Mouse (Mus musculus): ENCODE measurements around the gene Sf3b5. TPM values are rescaled to one million over a fixed set of nuclear protein-coding genes. Genes with fewer than 3 reads are reported as not detected.
A peak's percentile ranks its signal among the peaks of the same experiment; 100 is the strongest.

Gene Sf3b5
- total RNA-seq (2022) = 1 to 10 TPM; 4.7 to 5.8 (median 5.2) TPM

GRCm38 (mm10) chr10:13005043-13005442 lies at the start of gene Sf3b5:
TSS of gene Sf3b5 (plus strand) at chr10:13005343.
- no peak for DNase-seq (ENCODE audit: low spot score in 2 of 2)

- DNase-seq (ENCODE audit: low spot score in 2 of 2) = no peak
Measured at GRCm38 (mm10) chr10:12955831-12956230, 49.3 kb upstream of the Sf3b5 start.

DNA sequence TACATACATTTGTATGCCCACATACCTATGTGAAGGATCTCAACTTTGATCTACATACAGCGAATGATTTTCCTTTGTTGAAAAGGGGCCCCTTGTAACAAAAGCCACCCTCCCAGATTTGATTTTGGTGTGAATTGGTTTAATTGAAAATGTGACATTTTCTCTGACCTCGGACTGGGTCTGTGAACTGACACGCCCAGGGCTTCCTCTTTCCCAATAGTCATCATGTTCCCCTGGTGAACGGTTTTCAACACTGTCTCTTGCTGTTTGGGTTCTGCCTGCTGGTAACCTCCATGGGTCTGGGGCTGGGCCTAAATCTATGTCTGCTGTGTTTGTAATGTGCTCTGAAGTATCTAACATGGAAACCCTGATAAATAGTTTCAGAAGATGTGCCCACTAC lies 47.9 kb upstream of the Sf3b5 start:
- no peak for DNase-seq (ENCODE audit: low spot score in 2 of 2)

- no peak for DNase-seq (ENCODE audit: low spot score in 2 of 2)
Measured at GRCm38 (mm10) chr10:12961546-12961945, 43.6 kb upstream of the Sf3b5 start.

DNA sequence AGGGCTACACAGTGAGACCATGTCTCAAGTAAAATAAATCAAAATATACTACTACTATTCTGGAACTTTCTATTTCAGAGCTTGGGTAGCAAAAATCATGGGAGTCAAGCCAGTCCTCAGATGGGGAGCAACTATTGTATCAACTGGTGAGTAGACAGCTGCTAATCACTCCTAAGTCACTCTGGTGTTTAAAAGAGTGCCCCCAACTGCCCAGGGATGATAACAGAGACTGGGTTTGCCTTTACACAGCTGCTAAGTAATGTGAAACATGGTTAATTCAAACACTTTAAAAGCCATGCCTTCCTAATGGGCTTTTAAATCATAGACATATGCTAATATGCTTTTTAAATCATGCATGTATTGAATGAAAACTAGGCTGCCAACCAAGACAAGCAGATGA lies 42.9 kb upstream of the Sf3b5 start:
- no peak for DNase-seq (ENCODE audit: low spot score in 2 of 2)

DNA sequence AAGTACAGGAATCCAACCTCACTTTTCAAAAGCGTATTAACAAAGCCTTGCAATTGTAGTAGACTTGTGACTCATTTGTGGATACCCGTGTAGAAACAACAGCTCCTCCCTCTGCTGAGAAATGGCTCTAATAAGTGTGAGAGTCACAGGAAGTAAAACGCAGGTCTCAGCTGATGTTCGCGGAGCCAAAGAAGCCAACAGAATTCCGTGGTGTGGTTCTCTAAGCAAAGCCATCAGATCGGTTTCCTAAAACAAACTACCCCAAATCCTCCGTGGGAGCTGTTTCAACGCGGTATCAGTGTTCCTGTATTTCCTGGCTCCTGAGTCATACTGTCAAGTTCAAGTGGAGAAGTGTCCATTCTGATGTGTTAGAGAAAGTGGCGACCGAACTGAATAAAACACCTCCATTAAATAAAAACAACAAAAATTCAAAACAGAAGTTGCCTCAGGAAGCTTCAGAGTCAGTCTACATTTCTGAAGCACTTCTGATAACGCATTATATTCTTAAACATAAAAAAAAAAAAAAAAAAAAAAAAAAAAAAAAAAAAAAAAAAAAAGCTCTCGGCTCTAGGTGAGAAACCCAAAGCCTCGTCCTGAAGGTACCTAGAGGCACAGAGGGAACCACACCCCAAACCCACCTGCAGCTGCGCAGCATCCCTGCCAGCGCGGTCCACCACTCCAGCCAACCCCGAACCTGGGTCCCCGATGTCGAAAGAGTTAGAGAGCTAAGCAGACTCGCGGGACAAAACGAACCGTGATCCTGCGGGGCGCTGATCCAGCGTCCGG lies 41.6 kb upstream of the Sf3b5 start:
- DNase-seq (ENCODE audit: low spot score in 2 of 2) = no peak

DNA sequence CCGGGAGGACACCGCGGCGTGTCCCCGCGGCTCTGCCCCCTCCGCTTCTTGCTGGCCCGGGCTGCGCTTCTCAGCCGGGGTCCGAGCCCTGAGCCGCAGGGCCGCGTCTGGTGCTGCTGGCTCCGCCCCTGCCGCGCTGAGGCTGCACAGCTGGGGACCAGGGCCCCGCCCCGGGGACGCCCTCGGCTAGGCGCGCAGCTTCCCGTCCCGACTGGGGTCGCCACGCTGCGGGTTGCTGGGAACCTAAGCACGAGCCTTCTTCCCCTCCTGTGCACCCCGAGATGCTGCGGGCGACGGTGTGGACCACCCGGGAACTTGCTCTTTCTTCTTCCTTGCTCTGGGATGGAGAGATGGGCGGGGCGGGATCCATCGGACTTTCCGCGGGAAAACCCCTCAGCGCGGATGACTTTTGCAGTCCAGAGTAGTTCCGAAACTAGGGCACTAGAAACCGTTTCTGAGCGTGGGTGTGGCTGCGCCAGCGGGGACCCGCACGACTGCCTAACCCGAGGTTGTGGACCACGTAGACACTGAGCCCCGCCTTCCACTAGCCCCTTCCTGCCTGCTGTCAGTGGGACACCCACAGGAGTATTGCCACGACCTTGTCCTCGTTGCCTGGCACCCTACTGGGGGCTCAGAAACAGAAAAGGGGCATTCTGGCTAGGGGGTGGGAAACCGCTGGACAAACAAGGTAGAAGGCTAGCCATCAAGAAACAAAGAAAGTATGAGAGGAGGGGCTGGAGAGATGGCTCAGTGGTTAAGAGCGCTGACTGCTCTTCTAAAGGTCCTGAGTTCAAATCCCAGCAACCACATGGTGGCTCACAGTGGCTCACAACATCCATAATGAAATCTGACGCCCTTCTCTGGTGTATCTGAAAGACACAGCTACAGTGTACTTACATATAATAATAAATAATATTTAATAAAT lies 40.7 kb upstream of the Sf3b5 start, which contains the start of gene Stx11:
Gene Stx11, minus strand, starts transcription at position 148 of the 925 bp plus-strand sequence.
- peak in 1 of 2 experiments; percentile 40 for DNase-seq (ENCODE audit: low spot score in 2 of 2)

DNA sequence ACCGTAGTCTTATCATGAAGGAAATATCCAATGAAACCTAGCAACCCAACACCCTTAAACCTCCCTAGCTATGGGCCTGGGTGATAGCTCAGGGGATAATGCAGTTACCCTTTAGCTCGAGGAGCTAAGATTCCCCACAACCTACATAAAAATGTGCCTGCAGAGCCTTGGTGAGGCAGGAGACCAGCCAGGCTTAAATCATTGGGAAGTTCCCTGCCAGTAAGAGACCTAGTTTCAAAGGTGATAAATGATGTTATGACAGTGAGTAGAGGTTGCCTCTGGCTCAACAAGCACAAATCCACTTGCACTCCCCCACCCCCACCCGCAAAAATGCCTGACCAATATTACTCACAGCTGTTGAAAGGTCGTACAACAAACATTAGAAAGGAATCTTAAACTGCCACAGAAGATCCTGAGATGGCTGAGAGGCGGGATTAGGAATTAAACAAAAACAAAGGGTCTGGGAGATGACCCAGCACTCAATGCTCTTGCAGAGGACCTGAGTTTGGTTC lies 39.4 kb upstream of the Sf3b5 start:
- no peak for DNase-seq (ENCODE audit: low spot score in 2 of 2)

GRCm38 (mm10) chr10:12974572-12974971 lies 30.6 kb upstream of the Sf3b5 start:
- no peak for DNase-seq (ENCODE audit: low spot score in 2 of 2)

- DNase-seq (ENCODE audit: low spot score in 2 of 2) = no peak
Measured at GRCm38 (mm10) chr10:12975461-12975860, 29.7 kb upstream of the Sf3b5 start.

GRCm38 (mm10) chr10:12975957-12976356 lies 29.2 kb upstream of the Sf3b5 start:
- no peak for DNase-seq (ENCODE audit: low spot score in 2 of 2)

GRCm38 (mm10) chr10:12976552-12976951 lies 28.6 kb upstream of the Sf3b5 start:
- no peak for DNase-seq (ENCODE audit: low spot score in 2 of 2)

GRCm38 (mm10) chr10:12977787-12978212 lies 27.3 kb upstream of the Sf3b5 start:
- DNase-seq (ENCODE audit: low spot score in 2 of 2) = no peak

- DNase-seq (ENCODE audit: low spot score in 2 of 2) = no peak
Measured at GRCm38 (mm10) chr10:12981071-12981470, 24.1 kb upstream of the Sf3b5 start.

- DNase-seq (ENCODE audit: low spot score in 2 of 2) = no peak
Measured at GRCm38 (mm10) chr10:12983516-12983915, 21.6 kb upstream of the Sf3b5 start.

DNA sequence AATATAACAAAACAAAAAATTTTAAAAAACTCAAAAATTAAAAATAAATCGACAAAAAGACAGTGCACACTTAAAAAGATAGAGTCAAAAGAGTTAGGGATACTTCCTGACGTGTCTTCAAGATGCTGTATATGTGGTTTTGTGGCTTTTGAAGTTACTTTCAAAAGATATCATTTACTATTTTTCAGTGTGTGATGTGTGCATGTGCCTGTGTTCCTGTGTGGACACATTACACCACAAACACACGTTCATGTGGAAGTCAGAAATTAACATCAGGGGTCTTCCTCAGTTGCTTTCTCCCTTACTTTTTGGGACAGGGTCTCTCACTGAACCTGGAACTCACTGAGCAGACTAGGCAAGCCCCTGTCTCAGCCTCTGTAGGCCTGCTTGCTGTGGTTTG lies 20.1 kb upstream of the Sf3b5 start:
- DNase-seq (ENCODE audit: low spot score in 2 of 2) = no peak

DNA sequence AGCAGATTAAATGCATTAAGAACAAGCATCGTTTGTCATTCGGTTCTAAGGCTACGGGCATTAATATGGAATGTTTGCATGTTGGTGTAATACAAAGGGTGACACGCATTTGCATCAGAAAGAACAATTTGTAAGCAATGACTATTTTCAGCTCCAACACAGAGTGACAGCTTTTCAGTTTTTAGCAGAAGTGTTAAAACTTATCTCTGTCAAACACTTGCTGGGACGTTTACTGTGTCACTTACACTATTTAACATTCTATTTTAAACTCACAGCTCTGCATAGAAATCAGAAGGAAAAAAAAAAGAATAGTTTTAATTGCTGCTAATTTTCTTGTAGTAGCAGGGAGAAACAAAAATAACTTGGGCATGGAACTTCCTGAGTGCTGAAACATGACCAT lies 18.7 kb upstream of the Sf3b5 start:
- no peak for DNase-seq (ENCODE audit: low spot score in 2 of 2)

DNA sequence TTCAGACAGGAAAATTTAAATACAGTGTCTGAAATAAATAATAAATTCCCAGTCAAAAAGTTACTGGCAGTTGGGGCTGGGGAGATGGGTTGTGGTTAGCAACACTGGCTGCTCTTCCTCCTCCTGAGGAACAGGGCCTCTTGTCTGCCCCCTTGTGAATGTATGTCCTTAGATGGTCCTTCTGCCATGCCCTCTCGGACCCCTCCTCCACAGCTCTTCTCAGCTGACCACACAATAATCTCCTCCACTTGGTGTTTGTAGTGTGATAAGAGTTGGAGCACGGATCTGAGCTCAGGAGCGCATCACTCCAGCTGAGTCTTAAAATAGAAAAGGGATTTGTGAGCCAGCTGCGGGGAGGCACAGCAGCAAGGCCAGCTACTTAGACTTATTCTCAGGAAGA lies 18.2 kb upstream of the Sf3b5 start:
- DNase-seq (ENCODE audit: low spot score in 2 of 2) = no peak

DNA sequence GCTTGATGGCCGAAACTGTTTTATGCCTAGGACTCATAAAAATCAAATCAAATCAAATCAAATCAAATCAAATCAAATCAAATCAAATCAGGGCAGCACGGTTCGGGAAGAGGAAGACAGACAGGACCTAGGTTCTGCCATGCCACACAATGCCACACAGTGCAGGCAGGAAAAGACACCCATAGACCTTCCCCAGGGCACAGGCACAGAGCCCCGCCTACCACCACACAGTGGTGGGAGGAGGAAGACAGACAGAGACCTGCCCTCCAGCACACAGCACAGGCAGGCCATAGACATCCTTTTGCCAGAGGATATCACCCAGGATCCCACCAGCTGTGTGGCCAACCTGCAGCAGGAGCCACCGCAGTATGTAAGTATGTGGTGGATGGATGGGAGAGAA lies 13.2 kb upstream of the Sf3b5 start:
- DNase-seq (ENCODE audit: low spot score in 2 of 2) = no peak

DNA sequence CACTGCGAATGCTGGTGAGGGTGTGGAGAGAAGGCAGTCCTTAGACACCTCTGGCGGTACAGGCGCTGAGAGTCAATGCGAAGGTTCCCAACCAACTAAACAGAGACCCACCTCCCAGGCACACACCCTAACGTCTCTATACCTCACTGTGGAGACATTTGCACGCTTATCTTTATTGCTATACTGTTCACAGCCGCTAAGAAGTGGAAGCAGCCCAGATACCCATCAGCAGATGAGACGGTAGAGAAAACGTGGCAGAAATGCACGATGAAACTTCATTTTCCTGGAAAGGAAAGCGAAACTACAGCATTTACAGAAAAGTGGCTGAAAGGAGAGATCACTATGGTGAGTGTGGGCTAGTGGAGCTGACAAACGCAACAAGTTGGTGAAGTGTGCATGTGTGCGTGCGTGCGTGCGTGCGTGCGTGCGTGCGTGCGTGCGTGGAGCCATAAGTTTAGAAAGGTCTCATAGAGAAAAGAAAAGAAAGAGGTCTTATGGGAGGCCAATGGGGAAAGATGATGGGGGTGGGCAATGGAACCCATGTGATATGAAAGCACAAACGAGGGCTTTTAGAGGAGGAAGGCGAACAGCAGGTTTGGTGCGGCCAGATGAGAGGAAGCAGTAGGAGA lies 11.6 kb upstream of the Sf3b5 start:
- no peak for DNase-seq (ENCODE audit: low spot score in 2 of 2)

GRCm38 (mm10) chr10:12996736-12997477 lies 8.2 kb upstream of the Sf3b5 start:
- peak; percentile 62 to 72 for DNase-seq (ENCODE audit: low spot score in 2 of 2)

Measured in gastrocnemius, adult 8-10 months (tissue).